Mouse (Mus musculus): ENCODE measurements around the gene Psmb4. TPM values are rescaled to one million over a fixed set of nuclear protein-coding genes. Genes with fewer than 3 reads are reported as not detected.
"Not testable (repeated sequence)": the region's sequence is repeated elsewhere in the genome, so short reads cannot be mapped to it uniquely, and the experiment has no call there.

Gene Psmb4
- polyA plus RNA-seq, 1 experiment from 2014 or later, result 355 TPM

- ATAC-seq (ENCODE audit: low FRiP score, low TSS enrichment); H3K36me3 ChIP-seq (ENCODE audit: control insufficient read depth, insufficient read depth, low read length); H3K9ac ChIP-seq (ENCODE audit: low read depth, low read length); H3K4me2 ChIP-seq (replicated peaks; ENCODE audit: low read depth, low read length); H3K27me3 ChIP-seq (ENCODE audit: control insufficient read depth, insufficient read depth, low read length); H3K4me3 ChIP-seq (ENCODE audit: low read length); H3K9me3 ChIP-seq (ENCODE audit: control insufficient read depth, low read length); H3K4me1 ChIP-seq (ENCODE audit: control insufficient read depth, insufficient read depth, low read length); H3K27ac ChIP-seq (ENCODE audit: low read depth, low read length): not testable (repeated sequence)
- WGBS, result 27% methylated on average over 6 of the region's 7 CpGs
Observed at GRCm38 (mm10) chr3:94930386-94931266, 43.9 kb upstream of the Psmb4 start.

- not testable (repeated sequence) for H3K4me2 ChIP-seq (replicated peaks; ENCODE audit: low read depth, low read length); H3K36me3 ChIP-seq (ENCODE audit: control insufficient read depth, insufficient read depth, low read length); ATAC-seq (ENCODE audit: low FRiP score, low TSS enrichment); H3K27ac ChIP-seq (ENCODE audit: low read depth, low read length); H3K4me1 ChIP-seq (ENCODE audit: control insufficient read depth, insufficient read depth, low read length); H3K9me3 ChIP-seq (ENCODE audit: control insufficient read depth, low read length); H3K4me3 ChIP-seq (ENCODE audit: low read length); H3K27me3 ChIP-seq (ENCODE audit: control insufficient read depth, insufficient read depth, low read length); H3K9ac ChIP-seq (ENCODE audit: low read depth, low read length)
- WGBS, result 85% methylated on average over 4 of the region's 4 CpGs
Observed at GRCm38 (mm10) chr3:94928979-94929378, 42.2 kb upstream of the Psmb4 start.

- not testable (repeated sequence) for H3K9me3 ChIP-seq (ENCODE audit: control insufficient read depth, low read length); H3K27ac ChIP-seq (ENCODE audit: low read depth, low read length); H3K4me1 ChIP-seq (ENCODE audit: control insufficient read depth, insufficient read depth, low read length); H3K4me3 ChIP-seq (ENCODE audit: low read length); H3K9ac ChIP-seq (ENCODE audit: low read depth, low read length); ATAC-seq (ENCODE audit: low FRiP score, low TSS enrichment); H3K36me3 ChIP-seq (ENCODE audit: control insufficient read depth, insufficient read depth, low read length); H3K4me2 ChIP-seq (replicated peaks; ENCODE audit: low read depth, low read length); H3K27me3 ChIP-seq (ENCODE audit: control insufficient read depth, insufficient read depth, low read length)
- 48% methylated on average over 4 of the region's 4 CpGs for WGBS
Observed at GRCm38 (mm10) chr3:94926301-94926736, 39.6 kb upstream of the Psmb4 start.

GRCm38 (mm10) chr3:94924688-94925087 lies 37.9 kb upstream of the Psmb4 start:
- no peak for ATAC-seq (ENCODE audit: low FRiP score, low TSS enrichment)
- no peaks in the 10 kb centered on the region for H3K27me3 ChIP-seq (ENCODE audit: control insufficient read depth, insufficient read depth, low read length)
- 26% methylated on average over 8 of the region's 8 CpGs for WGBS
- no peak overlapping the region for H3K4me2 ChIP-seq (replicated peaks; ENCODE audit: low read depth, low read length)
- no peaks in the 10 kb centered on the region for H3K36me3 ChIP-seq (ENCODE audit: control insufficient read depth, insufficient read depth, low read length)
- no peaks in the 10 kb centered on the region for H3K9me3 ChIP-seq (ENCODE audit: control insufficient read depth, low read length)
- no peak overlapping the region for H3K9ac ChIP-seq (ENCODE audit: low read depth, low read length)
- H3K4me1 ChIP-seq (ENCODE audit: control insufficient read depth, insufficient read depth, low read length), result no peaks in the 10 kb centered on the region
- no peak overlapping the region for H3K27ac ChIP-seq (ENCODE audit: low read depth, low read length)
- H3K4me3 ChIP-seq (ENCODE audit: low read length), result no peak overlapping the region

GRCm38 (mm10) chr3:94922333-94922732 lies 35.6 kb upstream of the Psmb4 start:
- H3K4me3 ChIP-seq (ENCODE audit: low read length), result no peak overlapping the region
- no peak for ATAC-seq (ENCODE audit: low FRiP score, low TSS enrichment)
- no peaks in the 10 kb centered on the region for H3K4me1 ChIP-seq (ENCODE audit: control insufficient read depth, insufficient read depth, low read length)
- no peak overlapping the region for H3K4me2 ChIP-seq (replicated peaks; ENCODE audit: low read depth, low read length)
- no peaks in the 10 kb centered on the region for H3K9me3 ChIP-seq (ENCODE audit: control insufficient read depth, low read length)
- H3K36me3 ChIP-seq (ENCODE audit: control insufficient read depth, insufficient read depth, low read length), result no peaks in the 10 kb centered on the region
- no peak overlapping the region for H3K27ac ChIP-seq (ENCODE audit: low read depth, low read length)
- H3K27me3 ChIP-seq (ENCODE audit: control insufficient read depth, insufficient read depth, low read length), result no peaks in the 10 kb centered on the region
- H3K9ac ChIP-seq (ENCODE audit: low read depth, low read length), result no peak overlapping the region
- WGBS, result 20% methylated on average over 3 of the region's 3 CpGs

- 53% methylated on average over 3 of the region's 3 CpGs for WGBS
- H3K4me2 ChIP-seq (replicated peaks; ENCODE audit: low read depth, low read length), result no peak overlapping the region
- H3K9ac ChIP-seq (ENCODE audit: low read depth, low read length), result no peak overlapping the region
- no peak overlapping the region for H3K4me3 ChIP-seq (ENCODE audit: low read length)
- no peaks in the 10 kb centered on the region for H3K27me3 ChIP-seq (ENCODE audit: control insufficient read depth, insufficient read depth, low read length)
- H3K27ac ChIP-seq (ENCODE audit: low read depth, low read length), result no peak overlapping the region
- H3K9me3 ChIP-seq (ENCODE audit: control insufficient read depth, low read length), result no peaks in the 10 kb centered on the region
- H3K4me1 ChIP-seq (ENCODE audit: control insufficient read depth, insufficient read depth, low read length), result no peaks in the 10 kb centered on the region
- ATAC-seq (ENCODE audit: low FRiP score, low TSS enrichment), result no peak
- no peaks in the 10 kb centered on the region for H3K36me3 ChIP-seq (ENCODE audit: control insufficient read depth, insufficient read depth, low read length)
Observed at GRCm38 (mm10) chr3:94921104-94921503, 34.3 kb upstream of the Psmb4 start.

GRCm38 (mm10) chr3:94918845-94919244 lies 32.1 kb upstream of the Psmb4 start:
- ATAC-seq (ENCODE audit: low FRiP score, low TSS enrichment), result no peak
- Histone ChIP-seq H3K27ac (ENCODE audit: low read depth, low read length) (no peak overlapping the region), H3K27me3 (ENCODE audit: control insufficient read depth, insufficient read depth, low read length) (no peaks in the 10 kb centered on the region), H3K4me2 (replicated peaks; ENCODE audit: low read depth, low read length) (no peak overlapping the region), H3K36me3 (ENCODE audit: control insufficient read depth, insufficient read depth, low read length) (no peaks in the 10 kb centered on the region), H3K9ac (ENCODE audit: low read depth, low read length) (no peak overlapping the region), H3K4me1 (ENCODE audit: control insufficient read depth, insufficient read depth, low read length) (no peaks in the 10 kb centered on the region), H3K9me3 (ENCODE audit: control insufficient read depth, low read length) (no peaks in the 10 kb centered on the region), H3K4me3 (ENCODE audit: low read length) (no peak overlapping the region)
- 59% methylated on average over 4 of the region's 4 CpGs for WGBS

GRCm38 (mm10) chr3:94917816-94918361 lies 31.1 kb upstream of the Psmb4 start:
- ATAC-seq (ENCODE audit: low FRiP score, low TSS enrichment), result peak; percentile 86
- Histone ChIP-seq H3K27me3 (ENCODE audit: control insufficient read depth, insufficient read depth, low read length) (no peaks in the 10 kb centered on the region), H3K4me3 (ENCODE audit: low read length) (no peak overlapping the region), H3K9me3 (ENCODE audit: control insufficient read depth, low read length) (no peaks in the 10 kb centered on the region), H3K9ac (ENCODE audit: low read depth, low read length) (no peak overlapping the region), H3K4me1 (ENCODE audit: control insufficient read depth, insufficient read depth, low read length) (no peaks in the 10 kb centered on the region), H3K27ac (ENCODE audit: low read depth, low read length) (peak overlapping the region; percentile 59), H3K4me2 (replicated peaks; ENCODE audit: low read depth, low read length) (0 out of 2 replicates have a peak overlapping the region, but pooled peaks have one; percentile 3), H3K36me3 (ENCODE audit: control insufficient read depth, insufficient read depth, low read length) (no peaks in the 10 kb centered on the region)
- 47% methylated on average over 14 of the region's 14 CpGs for WGBS
